Mouse (Mus musculus) layer of hippocampus, adult 9-10 months (tissue): Measurements from ENCODE around the gene Thbs3.
A peak's percentile ranks its signal among the peaks of the same experiment; 100 is the strongest.

ENCODE experiments used
- DNase-seq: peaks from one replicate; pipeline ENCODE4 v3.0.0; 2022; ENCODE audit warnings: low spot score

Thbs3 gene

DNA sequence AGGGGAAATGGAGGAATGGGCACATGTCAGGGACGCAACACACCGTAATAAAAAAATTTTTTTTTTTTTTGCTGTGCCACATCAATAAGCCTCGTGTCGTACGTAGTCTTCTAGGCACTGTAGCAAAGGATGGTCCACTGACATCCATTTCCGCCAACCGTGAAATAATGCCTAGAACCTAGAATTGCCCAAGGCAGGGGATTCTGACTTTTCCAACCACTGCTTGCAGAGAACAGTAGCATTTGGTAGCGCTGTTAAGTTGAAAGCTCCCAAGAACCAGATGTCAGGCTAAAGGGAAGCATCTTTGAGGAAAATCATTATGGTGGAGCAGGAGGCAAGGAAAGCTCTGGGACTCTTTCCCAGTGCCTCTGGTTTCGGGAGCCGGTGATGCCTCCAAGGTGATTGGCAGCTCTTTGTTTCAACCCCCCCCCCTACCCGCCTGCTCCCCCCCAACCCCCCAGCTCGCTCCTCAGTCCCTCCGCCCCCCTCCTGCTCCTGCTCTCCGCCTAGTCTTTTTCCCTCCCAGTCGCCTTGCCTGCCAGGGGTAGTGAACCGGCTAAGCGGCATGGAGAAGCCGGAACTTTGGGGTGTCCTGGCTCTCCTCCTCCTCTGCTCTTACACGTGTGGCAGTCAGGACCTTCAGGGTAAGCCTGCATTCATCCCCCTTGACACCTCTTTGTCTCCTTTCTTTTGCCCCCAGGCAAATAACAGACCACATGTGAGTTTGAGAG lies at the start of gene Thbs3:
TSS of gene Thbs3 (plus strand) at position 500 of the 731 bp plus-strand sequence.
- DNase-seq, result no peak

GRCm38 (mm10) chr3:89165268-89165870 lies 49.6 kb upstream of the Thbs3 start:
- no peak for DNase-seq

DNA sequence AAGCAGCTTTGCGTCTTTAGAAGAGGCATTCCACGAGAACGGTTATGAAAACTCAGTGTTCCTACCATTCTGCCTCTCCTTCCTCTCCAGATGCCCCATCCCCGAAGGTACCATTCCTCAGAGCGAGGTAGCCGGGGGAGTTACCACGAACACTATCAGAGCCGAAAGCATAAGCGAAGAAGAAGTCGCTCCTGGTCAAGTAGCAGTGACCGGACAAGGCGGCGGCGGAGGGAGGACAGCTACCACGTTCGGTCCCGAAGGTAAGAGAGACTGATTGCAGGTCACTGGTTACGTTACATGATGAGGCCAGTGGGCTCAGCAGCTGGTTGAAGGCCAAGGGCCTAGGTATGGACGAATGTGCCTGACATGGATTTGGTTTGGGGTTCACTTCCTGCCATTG lies 48.0 kb upstream of the Thbs3 start:
- no peak for DNase-seq

GRCm38 (mm10) chr3:89174844-89175243 lies 40.1 kb upstream of the Thbs3 start:
- DNase-seq, result no peak

DNA sequence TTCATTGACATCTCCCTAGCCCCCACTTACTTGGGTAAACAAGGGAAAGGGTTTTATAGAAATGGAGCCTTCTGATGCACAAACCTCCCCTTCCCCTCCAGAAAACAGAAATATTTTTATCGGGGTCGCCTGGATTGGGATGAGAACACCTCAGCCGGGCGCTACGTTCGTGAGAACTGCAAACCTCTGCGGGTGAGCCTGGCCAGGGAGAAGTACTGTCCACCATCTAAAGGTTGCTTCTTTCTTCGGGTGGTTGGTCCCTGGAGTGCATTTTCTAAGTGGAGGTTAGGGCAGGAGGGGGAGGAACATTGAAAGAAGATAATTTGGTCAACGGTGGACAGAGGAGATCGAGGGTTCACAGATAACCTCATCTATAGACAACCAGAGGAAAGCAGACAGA lies 39.4 kb upstream of the Thbs3 start:
- no peak for DNase-seq

GRCm38 (mm10) chr3:89176421-89176820 lies 38.6 kb upstream of the Thbs3 start:
- no peak for DNase-seq

DNA sequence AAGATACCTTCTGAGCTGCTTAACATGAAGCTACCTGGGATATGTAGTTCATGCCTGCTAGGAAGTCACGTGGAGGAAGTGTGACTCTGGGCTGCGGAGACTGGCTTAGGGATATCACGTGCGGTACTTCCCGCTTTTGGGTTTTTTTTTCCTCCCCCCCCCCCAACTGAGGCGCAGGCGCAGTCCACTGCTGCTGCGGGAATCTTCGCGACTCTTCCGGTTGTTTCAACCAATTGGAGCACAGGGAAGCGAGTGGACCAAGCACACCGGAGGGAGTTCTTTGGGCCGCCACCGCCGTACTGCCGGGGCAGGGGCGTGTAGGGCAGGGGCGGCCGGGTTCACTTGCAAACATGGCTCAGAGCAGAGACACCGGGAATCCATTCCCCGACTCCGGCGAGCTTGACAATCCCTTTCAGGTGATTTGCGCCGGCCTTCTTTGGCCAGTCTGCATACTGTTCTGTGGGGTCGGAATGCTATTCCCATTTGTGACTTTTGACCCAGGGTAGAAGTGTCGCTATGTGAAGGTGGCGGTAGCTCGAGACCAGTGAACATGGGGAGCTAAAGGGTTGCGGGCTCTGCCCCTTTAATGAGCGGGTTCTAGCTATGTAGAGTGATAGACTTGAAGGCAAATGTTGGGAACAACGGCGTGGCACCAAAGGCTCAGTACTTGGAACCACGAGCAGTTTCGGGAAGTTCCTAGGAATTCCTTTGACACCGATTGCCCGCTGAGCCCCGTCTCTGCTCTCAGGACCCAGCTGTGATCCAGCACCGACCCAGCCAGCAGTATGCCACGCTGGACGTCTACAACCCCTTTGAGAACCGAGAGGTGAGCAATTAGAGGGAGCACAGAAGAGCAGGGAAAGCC lies 37.5 kb upstream of the Thbs3 start, which contains the start of gene Scamp3:
TSS of gene Scamp3 (plus strand) at position 232 of the 865 bp plus-strand sequence.
- DNase-seq, result peak; percentile 87

DNA sequence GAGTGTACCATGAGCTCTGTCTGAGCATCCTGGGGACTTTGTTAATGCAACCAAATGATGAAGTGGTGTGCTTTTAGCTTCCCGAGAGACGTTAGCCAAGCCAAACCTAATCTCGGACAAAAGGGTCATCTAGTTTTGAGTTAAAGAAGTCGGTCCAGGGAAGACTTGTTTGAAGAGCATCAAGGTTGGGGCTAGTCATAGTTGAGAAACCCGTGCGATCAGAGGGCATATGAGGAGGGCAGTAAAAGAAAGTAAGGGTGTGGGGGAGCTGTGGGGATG lies 36.9 kb upstream of the Thbs3 start:
- no peak for DNase-seq

DNA sequence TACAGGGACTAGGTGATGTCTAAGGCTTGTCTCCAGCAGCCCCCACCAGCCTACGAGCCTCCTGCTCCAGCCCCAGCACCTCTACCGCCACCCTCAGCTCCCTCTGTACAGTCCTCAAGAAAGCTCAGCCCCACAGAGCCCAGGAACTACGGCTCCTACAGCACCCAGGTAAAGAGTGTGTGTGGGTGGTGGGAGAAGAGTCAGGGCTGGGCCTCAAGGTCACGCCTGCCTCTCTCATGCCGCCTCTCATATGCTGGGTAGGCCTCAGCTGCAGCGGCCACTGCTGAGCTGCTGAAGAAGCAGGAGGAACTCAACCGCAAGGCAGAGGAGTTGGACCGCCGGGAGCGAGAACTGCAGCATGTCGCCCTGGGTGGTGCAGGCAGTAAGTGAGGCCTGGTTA lies 35.9 kb upstream of the Thbs3 start:
- no peak for DNase-seq

DNA sequence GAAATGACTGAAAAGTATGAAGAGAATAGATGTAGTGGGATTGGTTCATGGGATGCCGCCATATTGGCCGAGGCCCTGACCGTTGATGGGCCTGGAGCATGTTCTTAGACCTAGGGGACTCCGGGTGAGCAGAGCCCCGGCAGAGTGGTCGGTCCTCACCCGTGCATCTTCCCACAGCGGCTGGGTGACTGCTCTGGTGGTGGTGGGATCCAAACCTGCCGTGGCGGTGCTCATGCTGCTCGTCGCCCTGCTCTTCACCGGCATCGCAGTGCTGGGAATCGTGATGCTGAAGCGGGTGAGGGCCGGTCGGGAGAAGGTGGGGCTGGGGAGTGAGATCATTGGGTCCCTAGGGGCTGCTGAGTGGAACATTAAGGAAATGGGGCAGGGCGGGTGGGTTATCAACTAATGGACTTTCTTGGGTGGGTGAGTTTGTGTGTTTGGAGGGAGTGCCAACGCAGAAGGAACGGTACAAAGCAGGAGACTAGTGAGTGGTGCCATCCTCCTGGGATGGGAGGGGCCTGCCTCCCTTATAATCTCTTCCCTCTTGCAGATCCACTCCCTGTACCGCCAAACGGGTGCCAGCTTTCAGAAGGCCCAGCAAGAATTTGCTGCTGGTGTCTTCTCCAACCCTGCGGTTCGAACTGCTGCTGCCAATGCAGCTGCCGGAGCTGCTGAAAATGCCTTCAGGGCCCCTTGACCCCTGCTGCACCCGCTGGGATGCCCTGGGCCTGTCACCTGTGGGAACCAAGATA lies 33.1 kb upstream of the Thbs3 start:
- DNase-seq, result no peak

DNA sequence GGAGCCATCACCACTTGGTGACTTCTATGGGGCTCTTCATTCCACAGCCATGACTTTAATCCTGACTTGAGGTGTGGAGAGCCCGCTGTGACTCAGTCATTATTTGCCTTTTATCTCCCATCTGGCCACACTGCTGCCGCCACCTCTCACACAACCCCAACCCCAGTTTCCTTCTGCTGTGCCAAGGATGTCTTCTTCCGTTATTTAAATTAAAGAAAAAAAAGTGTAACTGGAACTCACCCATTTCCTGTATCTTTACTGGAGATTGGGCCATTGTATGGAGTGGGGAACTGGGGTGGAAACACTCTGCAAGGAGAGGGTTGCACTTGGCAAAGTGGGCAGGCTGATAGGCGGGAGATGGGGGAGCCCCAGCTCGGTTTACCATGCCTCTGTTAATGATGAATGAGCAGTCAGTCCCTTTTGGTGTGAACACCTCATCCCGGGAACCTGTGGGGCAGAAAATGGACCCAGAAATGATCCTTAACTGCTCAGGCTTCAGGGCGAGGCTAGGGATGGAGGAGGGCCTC lies 32.4 kb upstream of the Thbs3 start:
- DNase-seq, result no peak

- DNase-seq, result peak; percentile 76
Observed at GRCm38 (mm10) chr3:89183058-89183958, 31.7 kb upstream of the Thbs3 start, which contains the start of gene Fam189b. Fam189b (plus strand) TSS chr3:89183143.

DNA sequence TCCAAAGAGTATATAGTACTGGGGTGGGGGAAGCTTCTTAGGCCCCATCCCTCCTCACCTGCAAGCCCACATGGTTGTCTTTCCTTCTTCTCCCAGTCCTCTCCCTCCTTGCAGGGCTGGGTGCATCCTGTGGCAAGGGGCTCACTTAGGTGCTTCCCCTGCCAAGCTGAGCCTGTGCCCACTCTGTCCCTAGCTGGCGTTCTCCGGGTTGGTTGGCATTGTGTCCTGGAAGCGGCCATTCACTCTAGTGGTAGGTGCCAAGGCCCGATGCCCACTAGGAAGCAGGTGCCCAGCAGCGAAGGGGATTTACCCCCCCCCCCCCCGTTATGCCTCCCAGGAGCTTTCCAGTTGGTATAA lies 31.0 kb upstream of the Thbs3 start:
- no peak for DNase-seq

GRCm38 (mm10) chr3:89187197-89187596 lies 27.8 kb upstream of the Thbs3 start:
- no peak for DNase-seq

GRCm38 (mm10) chr3:89187690-89188477 lies 27.1 kb upstream of the Thbs3 start:
- no peak for DNase-seq

- DNase-seq, result no peak
Observed at GRCm38 (mm10) chr3:89188478-89188875, 26.5 kb upstream of the Thbs3 start.

DNA sequence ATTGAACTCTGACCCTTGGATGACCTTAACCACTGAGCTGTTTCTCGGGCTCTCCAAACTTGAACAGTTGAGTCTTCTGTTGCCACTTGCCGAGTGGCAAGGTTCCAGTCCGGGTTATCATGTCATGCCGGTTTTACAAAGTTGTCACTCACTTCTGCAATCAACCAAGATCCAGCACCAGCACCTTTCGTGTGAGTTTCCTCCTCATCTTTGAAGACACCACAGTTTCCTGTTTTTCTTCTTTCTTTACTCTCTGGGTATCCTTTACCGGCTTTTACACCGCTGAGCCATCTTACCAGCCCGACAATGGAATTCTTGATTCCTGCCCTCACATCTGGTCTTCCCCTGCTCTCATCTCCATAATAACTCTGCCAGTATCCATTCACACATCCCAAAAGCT lies 24.5 kb upstream of the Thbs3 start:
- DNase-seq, result no peak

GRCm38 (mm10) chr3:89193351-89193750 lies 21.6 kb upstream of the Thbs3 start:
- DNase-seq, result no peak

DNA sequence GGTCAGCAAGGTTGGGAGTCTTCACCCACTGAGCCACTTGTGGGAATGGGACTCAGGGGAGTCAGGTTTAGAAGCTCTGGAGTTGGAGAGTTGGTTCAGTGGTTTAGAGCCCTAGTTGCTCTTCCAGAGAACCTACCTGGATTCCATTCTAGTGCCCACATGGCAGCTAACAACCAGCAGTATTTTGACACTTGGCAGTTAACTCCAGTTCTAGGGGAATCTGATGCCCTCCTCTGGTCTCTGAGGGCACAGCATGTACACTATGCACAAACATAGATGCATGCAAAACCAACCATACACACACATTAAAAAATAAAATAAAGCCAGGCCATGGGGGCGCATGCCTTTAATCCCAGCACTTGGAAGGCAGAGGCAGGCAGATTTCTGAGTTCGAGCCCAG lies 21.1 kb upstream of the Thbs3 start:
- DNase-seq, result no peak
